In the genomic region with DNA sequence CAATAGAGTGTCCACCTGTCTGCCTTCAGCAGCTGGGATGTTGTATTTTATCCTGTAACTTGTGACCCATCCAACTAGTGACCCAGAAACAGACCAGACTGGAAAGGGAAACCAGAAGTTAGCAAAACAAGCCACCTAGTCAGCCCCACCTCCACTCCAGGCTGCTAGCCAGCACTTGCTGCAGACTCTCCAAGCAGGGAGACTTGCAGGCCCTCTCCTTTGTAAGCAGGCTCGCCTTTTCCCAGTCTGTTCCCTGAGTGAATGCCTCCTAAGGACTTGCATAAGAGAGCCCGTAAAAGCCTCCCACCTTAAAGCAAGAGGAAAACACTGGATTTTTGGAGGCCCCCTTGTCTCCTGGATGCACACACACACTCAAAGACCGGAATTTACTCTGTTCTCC, we compare ENCODE assay signal across 8 mouse cellular contexts. TPM values are rescaled to one million over a fixed set of nuclear protein-coding genes. Genes with fewer than 3 reads are reported as not detected.
DNase-seq lines count a peak whose midpoint lies in the region; ATAC-seq and TF ChIP-seq lines count a peak whose summit lies in the region.

No protein-coding gene starts in this region.

- H3K27me3 ChIP-seq in heart, embryonic 10.5 days (ENCODE audit: insufficient read depth, poor library complexity, severe bottlenecking): no peaks in the 10 kb centered on the region
- H3K27me3 ChIP-seq in kidney, embryonic 16.5 days (ENCODE audit: insufficient read depth, low read length): no peaks in the 10 kb centered on the region
- no peaks in the 10 kb centered on the region for H3K27me3 ChIP-seq in myocyte (ENCODE audit: control insufficient read depth, insufficient read depth, insufficient read length)

- WGBS in heart, embryonic 10.5 days: 48% methylated on average over 3 of the region's 3 CpGs
- 29% methylated on average over 3 of the region's 3 CpGs for WGBS in kidney, embryonic 16.5 days

- no peak for TF ChIP-seq POLR2A in myocyte (IDR thresholded peaks at IDR 0.05; ENCODE audit: insufficient read length, low read depth)

- H3K27ac ChIP-seq in heart, embryonic 10.5 days: peak overlapping the region; percentile 87
- H3K27ac ChIP-seq in kidney, embryonic 16.5 days (ENCODE audit: low read length): peak overlapping the region; percentile 59

- no peak overlapping the region for H3ac ChIP-seq in myocyte (ENCODE audit: control insufficient read depth, insufficient read length)

- peaks cover 8% of the 10 kb centered on the region; the same call in 1 of the 2 replicates for H3K36me3 ChIP-seq in heart, embryonic 10.5 days
- H3K36me3 ChIP-seq in kidney, embryonic 16.5 days (ENCODE audit: insufficient read depth, low read length): peaks cover 6% of the 10 kb centered on the region; the same call in 1 of the 2 replicates
- no peaks in the 10 kb centered on the region for H3K36me3 ChIP-seq in myocyte (ENCODE audit: control insufficient read depth, insufficient read depth)

- no peaks in the 10 kb centered on the region for H3K79me2 ChIP-seq in myocyte (ENCODE audit: control insufficient read depth, insufficient read depth)

- peaks cover 65% of the 10 kb centered on the region for H3K4me1 ChIP-seq in heart, embryonic 10.5 days
- H3K4me1 ChIP-seq in kidney, embryonic 16.5 days (ENCODE audit: insufficient read depth, low read length): peaks cover 51% of the 10 kb centered on the region

- no peak for DNase-seq in frontal cortex, postnatal 25 days (ENCODE audit: low spot score in 2 of 2)
- peak; percentile 54 for DNase-seq in adrenal gland, postnatal 25 days
- no peak for DNase-seq in heart, embryonic 10.5 days (ENCODE audit: low spot score)
- DNase-seq in cerebellum, postnatal 4 days (ENCODE audit: low spot score in 2 of 2): no peak
- no peak for DNase-seq in retina, embryonic 14.5 days (ENCODE audit: low spot score)

- ATAC-seq in frontal cortex, adult (ENCODE audit: low TSS enrichment): peak; percentile 79
- ATAC-seq in kidney, embryonic 16.5 days (ENCODE audit: low FRiP score, low TSS enrichment): peak; percentile 58

- H3K9me3 ChIP-seq in heart, embryonic 10.5 days: no peaks in the 10 kb centered on the region
- no peaks in the 10 kb centered on the region; the same call in 1 of the 2 replicates for H3K9me3 ChIP-seq in kidney, embryonic 16.5 days (ENCODE audit: low read length)

- H3K4me2 ChIP-seq in kidney, embryonic 16.5 days (replicated peaks; ENCODE audit: low read depth, low read length): no peak overlapping the region
- H3K4me2 ChIP-seq in myocyte (ENCODE audit: low read depth): peak overlapping the region; percentile 33

- H3K4me3 ChIP-seq in heart, embryonic 10.5 days: no peak overlapping the region
- H3K4me3 ChIP-seq in kidney, embryonic 16.5 days (ENCODE audit: low read length): no peak overlapping the region
- H3K4me3 ChIP-seq in myocyte: no peak overlapping the region

- H3K9ac ChIP-seq in kidney, embryonic 16.5 days (replicated peaks; ENCODE audit: low read length): no peak overlapping the region

TF ChIP-seq in myocyte, 11 proteins besides CTCF, POLR2A, EP300 and RAD21:
- TF ChIP-seq MYOD1 (IDR thresholded peaks at IDR 0.05; ENCODE audit: control insufficient read depth in 1 of 3, insufficient read length in 2 of 3, low read depth in 2 of 3) (peak; percentile 22 to 78 (median 29)), POLR2AphosphoS2 (IDR thresholded peaks at IDR 0.05; ENCODE audit: insufficient read length, low read depth) (no peak), REST (IDR thresholded peaks at IDR 0.05; ENCODE audit: insufficient read depth, insufficient read length) (no peak), TCF3 (IDR thresholded peaks at IDR 0.05; ENCODE audit: insufficient read length, low read depth) (no peak), MAX (IDR thresholded peaks at IDR 0.05; ENCODE audit: low read depth) (no peak), MYOG (IDR thresholded peaks at IDR 0.05; ENCODE audit: control insufficient read depth in 1 of 3, insufficient read depth in 1 of 3, insufficient read length in 2 of 3, low read depth in 2 of 3) (peak in 2 of 3 experiments; percentile 10 to 25), SRF (IDR thresholded peaks at IDR 0.05; ENCODE audit: control insufficient read depth, insufficient read length, low read depth) (no peak), TCF12 (IDR thresholded peaks at IDR 0.05; ENCODE audit: insufficient read depth, poor library complexity, severe bottlenecking) (no peak), USF1 (IDR thresholded peaks at IDR 0.05; ENCODE audit: low read depth) (no peak), CEBPB (IDR thresholded peaks at IDR 0.05; ENCODE audit: insufficient read depth, poor library complexity, severe bottlenecking) (no peak), E2F4 (IDR thresholded peaks at IDR 0.05; ENCODE audit: insufficient read depth) (no peak)

RNA-seq across cellular contexts. Expression of a gene that starts 27.3 kb away (rescaled TPM):
- 176 and 179 TPM in 2 replicates for total RNA-seq in adrenal gland, postnatal 25 days (2021)
- 205 and 235 TPM in 2 replicates for polyA plus RNA-seq in heart, embryonic 10.5 days (2016; fragmentation: Nextera tagmentation; extraction: Ambion mirVana)
- polyA plus RNA-seq in kidney, embryonic 16.5 days (2015; fragmentation: Nextera tagmentation; extraction: Ambion mirVana): 33.6 and 35.0 TPM in 2 replicates
- 295 TPM for polyA plus RNA-seq in myocyte (2012; fragmentation: generic; extraction: Trizol)
